Mouse (Mus musculus): ENCODE measurements at regions not wholly inside any gene's neighbourhood (a gene's known extent, or its start where the extent isn't known, plus 50 kb on each side); places are given as distances from the start of the nearest gene placed in this dataset.

GRCm38 (mm10) chr6:49603844-49604243 is 208.4 kb downstream of the Stk31 start:
- TF ChIP-seq CTCF (IDR thresholded peaks at IDR 0.05; ENCODE audit: control insufficient read depth, insufficient read depth, insufficient read length) (no peak), MYOG (IDR thresholded peaks at IDR 0.05; ENCODE audit: control insufficient read depth, extremely low read depth, insufficient read length) (no peak), MYOD1 (IDR thresholded peaks at IDR 0.05; ENCODE audit: control insufficient read depth, insufficient read length, low read depth) (no peak), CEBPB (IDR thresholded peaks at IDR 0.05; ENCODE audit: low read depth) (no peak), FOSL1 (IDR thresholded peaks at IDR 0.05; ENCODE audit: insufficient read depth, low read length, poor library complexity, severe bottlenecking) (no peak), MAX (IDR thresholded peaks at IDR 0.05) (no peak), USF1 (IDR thresholded peaks at IDR 0.05; ENCODE audit: low read depth) (no peak)
- Histone ChIP-seq H3K36me3 (ENCODE audit: control insufficient read depth, insufficient read depth) (no peaks in the 10 kb centered on the region), H3K79me3 (ENCODE audit: low read depth) (no peaks in the 10 kb centered on the region), H3K27me3 (ENCODE audit: control insufficient read depth, insufficient read depth, insufficient read length) (no peaks in the 10 kb centered on the region), H3K4me3 (ENCODE audit: insufficient read depth, poor library complexity, severe bottlenecking) (no peak overlapping the region), H3ac (ENCODE audit: control insufficient read depth, insufficient read length, low read depth) (no peak overlapping the region), H3K79me2 (ENCODE audit: control insufficient read depth, insufficient read depth) (no peaks in the 10 kb centered on the region)

GRCm38 (mm10) chr6:49606028-49606427 is 210.6 kb downstream of the Stk31 start:
- H3ac ChIP-seq (ENCODE audit: control insufficient read depth, insufficient read length, low read depth): no peak overlapping the region
- H3K4me3 ChIP-seq (ENCODE audit: insufficient read depth, poor library complexity, severe bottlenecking): no peak overlapping the region
- TF ChIP-seq USF1 (IDR thresholded peaks at IDR 0.05; ENCODE audit: low read depth) (no peak), MYOG (IDR thresholded peaks at IDR 0.05; ENCODE audit: control insufficient read depth, extremely low read depth, insufficient read length) (no peak), MYOD1 (IDR thresholded peaks at IDR 0.05; ENCODE audit: control insufficient read depth, insufficient read length, low read depth) (no peak), CTCF (IDR thresholded peaks at IDR 0.05; ENCODE audit: control insufficient read depth, insufficient read depth, insufficient read length) (no peak), CEBPB (IDR thresholded peaks at IDR 0.05; ENCODE audit: low read depth) (no peak), MAX (IDR thresholded peaks at IDR 0.05) (no peak), FOSL1 (IDR thresholded peaks at IDR 0.05; ENCODE audit: insufficient read depth, low read length, poor library complexity, severe bottlenecking) (no peak)

GRCm38 (mm10) chr6:49606626-49607158 is 211.3 kb downstream of the Stk31 start:
- TF ChIP-seq CTCF (IDR thresholded peaks at IDR 0.05; ENCODE audit: control insufficient read depth, insufficient read depth, insufficient read length): no peak
- TF ChIP-seq MYOD1 (IDR thresholded peaks at IDR 0.05; ENCODE audit: control insufficient read depth, insufficient read length, low read depth): no peak
- TF ChIP-seq CEBPB (IDR thresholded peaks at IDR 0.05; ENCODE audit: low read depth): no peak
- TF ChIP-seq MYOG (IDR thresholded peaks at IDR 0.05; ENCODE audit: control insufficient read depth, extremely low read depth, insufficient read length): no peak
- TF ChIP-seq MAX (IDR thresholded peaks at IDR 0.05): no peak
- TF ChIP-seq FOSL1 (IDR thresholded peaks at IDR 0.05; ENCODE audit: insufficient read depth, low read length, poor library complexity, severe bottlenecking): no peak
- TF ChIP-seq USF1 (IDR thresholded peaks at IDR 0.05; ENCODE audit: low read depth): no peak
- H3K79me3 ChIP-seq (ENCODE audit: low read depth): no peaks in the 10 kb centered on the region
- no peak overlapping the region for H3ac ChIP-seq (ENCODE audit: control insufficient read depth, insufficient read length, low read depth)
- no peaks in the 10 kb centered on the region for H3K36me3 ChIP-seq (ENCODE audit: control insufficient read depth, insufficient read depth)
- H3K4me3 ChIP-seq (ENCODE audit: insufficient read depth, poor library complexity, severe bottlenecking): no peak overlapping the region
- no peaks in the 10 kb centered on the region for H3K79me2 ChIP-seq (ENCODE audit: control insufficient read depth, insufficient read depth)
- no peaks in the 10 kb centered on the region for H3K27me3 ChIP-seq (ENCODE audit: control insufficient read depth, insufficient read depth, insufficient read length)

More at GRCm38 (mm10) chr6:49606028-49606427, 210.6 kb downstream of the Stk31 start:
- Histone ChIP-seq H3K79me3 (ENCODE audit: low read depth) (no peaks in the 10 kb centered on the region), H3K36me3 (ENCODE audit: control insufficient read depth, insufficient read depth) (no peaks in the 10 kb centered on the region), H3K79me2 (ENCODE audit: control insufficient read depth, insufficient read depth) (no peaks in the 10 kb centered on the region), H3K27me3 (ENCODE audit: control insufficient read depth, insufficient read depth, insufficient read length) (no peaks in the 10 kb centered on the region)

- Histone ChIP-seq H3K27me3 (ENCODE audit: control insufficient read depth, insufficient read depth, insufficient read length) (no peaks in the 10 kb centered on the region), H3K4me3 (ENCODE audit: insufficient read depth, poor library complexity, severe bottlenecking) (no peak overlapping the region), H3K79me2 (ENCODE audit: control insufficient read depth, insufficient read depth) (no peaks in the 10 kb centered on the region), H3K36me3 (ENCODE audit: control insufficient read depth, insufficient read depth) (no peaks in the 10 kb centered on the region), H3K79me3 (ENCODE audit: low read depth) (no peaks in the 10 kb centered on the region), H3ac (ENCODE audit: control insufficient read depth, insufficient read length, low read depth) (no peak overlapping the region)
- TF ChIP-seq CTCF (IDR thresholded peaks at IDR 0.05; ENCODE audit: control insufficient read depth, insufficient read depth, insufficient read length): no peak
- TF ChIP-seq FOSL1 (IDR thresholded peaks at IDR 0.05; ENCODE audit: insufficient read depth, low read length, poor library complexity, severe bottlenecking): no peak
- no peak for TF ChIP-seq USF1 (IDR thresholded peaks at IDR 0.05; ENCODE audit: low read depth)
- TF ChIP-seq MAX (IDR thresholded peaks at IDR 0.05): no peak
- no peak for TF ChIP-seq MYOD1 (IDR thresholded peaks at IDR 0.05; ENCODE audit: control insufficient read depth, insufficient read length, low read depth)
- TF ChIP-seq MYOG (IDR thresholded peaks at IDR 0.05; ENCODE audit: control insufficient read depth, extremely low read depth, insufficient read length): no peak
Measured at GRCm38 (mm10) chr6:49624080-49624479, 198.4 kb upstream of the Npy start.

GRCm38 (mm10) chr6:49624564-49624963 is 197.9 kb upstream of the Npy start:
- no peak overlapping the region for H3K4me3 ChIP-seq (ENCODE audit: insufficient read depth, poor library complexity, severe bottlenecking)
- TF ChIP-seq CEBPB (IDR thresholded peaks at IDR 0.05; ENCODE audit: low read depth) (no peak), CTCF (IDR thresholded peaks at IDR 0.05; ENCODE audit: control insufficient read depth, insufficient read depth, insufficient read length) (no peak), MYOD1 (IDR thresholded peaks at IDR 0.05; ENCODE audit: control insufficient read depth, insufficient read length, low read depth) (no peak), USF1 (IDR thresholded peaks at IDR 0.05; ENCODE audit: low read depth) (no peak)
- no peak overlapping the region for H3ac ChIP-seq (ENCODE audit: control insufficient read depth, insufficient read length, low read depth)
- H3K36me3 ChIP-seq (ENCODE audit: control insufficient read depth, insufficient read depth): no peaks in the 10 kb centered on the region
- H3K79me2 ChIP-seq (ENCODE audit: control insufficient read depth, insufficient read depth): no peaks in the 10 kb centered on the region
- no peaks in the 10 kb centered on the region for H3K27me3 ChIP-seq (ENCODE audit: control insufficient read depth, insufficient read depth, insufficient read length)
- no peaks in the 10 kb centered on the region for H3K79me3 ChIP-seq (ENCODE audit: low read depth)

Data from C2C12 (cell line).